Mouse (Mus musculus): ENCODE data around the gene Syne2. TPM values are rescaled to one million over a fixed set of nuclear protein-coding genes. Genes with fewer than 3 reads are reported as not detected.
"Not testable (repeated sequence)": the region's sequence is repeated elsewhere in the genome, so short reads cannot be mapped to it uniquely, and the experiment has no call there.

Syne2 gene
- total RNA-seq, 2 experiments from 2014 or later = 5.1 to 6.8 TPM

DNA sequence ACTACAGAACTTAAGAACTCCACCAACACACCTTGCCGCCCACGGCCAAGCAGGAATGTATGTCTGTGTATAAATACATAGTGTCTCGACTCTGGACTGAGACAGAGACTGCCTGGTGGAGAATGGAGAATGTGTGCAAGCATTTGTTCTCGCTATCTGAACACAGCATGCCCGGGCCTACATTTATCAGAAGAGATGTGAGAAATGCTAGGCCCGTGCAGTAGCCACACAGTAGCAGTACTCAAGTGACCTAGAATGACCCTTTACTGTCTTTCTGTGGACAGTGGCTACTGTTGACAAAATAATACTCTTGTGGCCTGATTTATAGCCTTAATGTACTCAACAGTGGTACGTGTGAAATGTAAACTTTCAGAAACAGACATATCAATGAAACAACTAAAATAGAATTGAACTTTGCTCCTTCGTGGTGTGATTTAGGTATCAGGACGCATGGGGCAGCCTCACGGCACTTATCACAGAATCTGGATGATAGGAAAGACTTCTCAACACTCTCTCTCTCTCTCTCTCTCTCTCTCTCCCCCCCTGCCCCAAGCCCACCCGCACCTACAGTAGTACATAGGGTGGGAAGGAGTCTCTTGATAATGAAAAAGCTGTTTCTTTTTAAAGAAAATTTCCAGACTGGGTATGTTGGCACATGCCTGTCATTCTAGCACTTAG is 275.0 kb downstream of the Syne2 start:
- no peak for ATAC-seq (replicated peaks; ENCODE audit: poor library complexity)

DNA sequence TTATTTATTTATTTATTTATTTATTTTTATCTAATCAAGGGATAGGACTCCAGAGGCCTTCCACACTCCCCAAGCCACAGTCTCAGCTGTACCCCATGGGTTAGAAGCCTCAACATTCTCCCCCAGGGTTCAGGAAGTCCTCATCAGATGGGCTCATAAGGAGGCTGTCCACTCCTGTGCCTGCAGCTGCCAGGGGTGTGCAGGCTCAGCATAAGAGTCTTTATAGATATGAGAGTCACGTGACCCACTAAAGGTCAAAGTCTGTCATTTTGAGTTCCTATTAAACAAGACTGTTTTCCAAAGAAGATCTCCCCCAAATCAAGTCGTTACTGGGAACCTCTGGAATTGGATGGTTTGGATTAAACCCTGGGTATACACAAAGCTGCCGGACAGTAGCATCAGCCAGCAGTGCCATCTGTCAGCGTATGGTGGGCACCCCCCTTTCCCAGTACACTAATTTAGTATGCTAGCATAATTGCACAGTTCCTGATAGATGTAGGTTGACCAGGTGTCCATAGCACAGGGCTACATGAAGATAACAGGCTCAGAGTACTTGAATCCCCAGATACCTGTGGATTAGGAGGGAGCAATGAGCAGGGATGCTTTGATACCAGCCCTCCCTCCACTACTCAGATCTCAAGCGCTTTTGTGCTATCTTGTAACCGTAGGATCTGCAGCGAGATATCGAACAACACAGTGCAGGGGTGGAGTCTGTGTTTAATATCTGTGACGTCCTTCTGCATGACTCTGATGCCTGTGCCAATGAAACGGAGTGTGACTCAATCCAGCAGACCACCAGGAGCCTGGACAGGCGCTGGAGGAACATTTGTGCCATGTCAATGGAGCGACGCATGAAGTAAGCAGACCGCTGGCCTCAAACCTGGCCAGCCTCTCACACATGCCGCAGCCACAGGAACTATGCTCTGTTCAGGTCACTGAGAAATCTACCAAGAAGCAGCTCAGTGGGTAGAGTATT is 276.0 kb downstream of the Syne2 start:
- no peak for ATAC-seq (replicated peaks; ENCODE audit: poor library complexity)

DNA sequence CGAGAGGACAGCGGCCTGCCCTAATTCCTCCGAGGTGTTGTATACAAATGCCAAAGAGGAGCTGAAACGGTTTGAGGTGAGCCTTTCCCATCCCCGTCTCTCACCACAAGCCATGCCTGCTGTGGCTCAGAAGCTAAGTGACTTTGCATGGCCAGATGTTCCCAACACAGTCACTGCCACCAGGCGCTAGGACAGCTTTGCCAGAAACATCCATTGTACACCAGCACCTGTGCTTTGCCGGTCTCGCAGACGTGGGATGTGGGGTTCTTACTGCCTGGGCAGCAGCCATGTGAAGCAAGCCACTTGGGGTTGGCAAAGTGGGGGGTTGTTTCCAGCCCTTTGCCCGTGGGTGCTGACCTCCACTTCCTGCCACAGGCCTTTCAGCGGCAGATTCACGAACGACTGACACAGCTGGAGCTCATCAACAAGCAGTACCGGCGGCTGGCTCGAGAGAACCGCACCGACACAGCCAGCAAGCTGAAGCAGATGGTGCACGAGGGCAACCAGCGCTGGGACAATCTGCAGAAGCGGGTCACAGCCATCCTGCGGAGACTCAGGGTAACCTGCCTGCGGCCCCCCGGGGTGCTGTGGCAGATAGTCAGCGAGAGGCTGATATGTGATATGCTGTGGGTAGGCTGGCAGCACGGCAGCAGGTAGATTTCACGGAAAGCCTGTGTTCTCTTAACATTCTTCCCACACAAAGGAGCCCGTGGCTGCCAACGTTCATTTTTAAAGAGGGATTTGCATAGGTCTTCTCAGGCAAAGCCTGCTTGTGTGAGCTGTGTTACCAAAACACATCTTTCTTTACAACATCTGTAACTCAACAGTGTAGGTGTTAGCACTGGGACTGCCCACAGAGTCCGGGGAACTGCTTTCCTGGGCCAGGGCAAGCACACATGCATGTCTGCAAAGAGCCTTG is 277.4 kb downstream of the Syne2 start:
- no peak for ATAC-seq (replicated peaks; ENCODE audit: poor library complexity)

DNA sequence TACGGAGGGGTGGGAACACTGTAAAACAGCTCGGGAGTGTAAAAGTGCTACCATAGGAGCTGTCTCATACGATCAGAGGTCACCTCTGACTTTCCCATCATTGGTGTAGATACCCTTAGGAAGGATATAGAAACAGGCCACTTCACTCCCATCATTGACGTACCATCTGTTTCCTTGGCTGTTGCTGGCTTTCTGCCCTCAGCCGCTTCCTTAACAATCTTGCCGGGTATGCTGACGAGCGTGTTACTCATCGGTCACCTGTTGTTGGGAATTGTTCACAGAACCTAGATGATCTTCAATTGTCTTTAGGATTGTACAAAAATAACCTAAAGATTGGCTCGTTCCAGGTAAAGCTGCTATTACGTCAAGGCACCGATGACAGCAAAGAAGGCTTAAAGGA is 284.7 kb downstream of the Syne2 start:
- no peak for ATAC-seq (replicated peaks; ENCODE audit: poor library complexity)

DNA sequence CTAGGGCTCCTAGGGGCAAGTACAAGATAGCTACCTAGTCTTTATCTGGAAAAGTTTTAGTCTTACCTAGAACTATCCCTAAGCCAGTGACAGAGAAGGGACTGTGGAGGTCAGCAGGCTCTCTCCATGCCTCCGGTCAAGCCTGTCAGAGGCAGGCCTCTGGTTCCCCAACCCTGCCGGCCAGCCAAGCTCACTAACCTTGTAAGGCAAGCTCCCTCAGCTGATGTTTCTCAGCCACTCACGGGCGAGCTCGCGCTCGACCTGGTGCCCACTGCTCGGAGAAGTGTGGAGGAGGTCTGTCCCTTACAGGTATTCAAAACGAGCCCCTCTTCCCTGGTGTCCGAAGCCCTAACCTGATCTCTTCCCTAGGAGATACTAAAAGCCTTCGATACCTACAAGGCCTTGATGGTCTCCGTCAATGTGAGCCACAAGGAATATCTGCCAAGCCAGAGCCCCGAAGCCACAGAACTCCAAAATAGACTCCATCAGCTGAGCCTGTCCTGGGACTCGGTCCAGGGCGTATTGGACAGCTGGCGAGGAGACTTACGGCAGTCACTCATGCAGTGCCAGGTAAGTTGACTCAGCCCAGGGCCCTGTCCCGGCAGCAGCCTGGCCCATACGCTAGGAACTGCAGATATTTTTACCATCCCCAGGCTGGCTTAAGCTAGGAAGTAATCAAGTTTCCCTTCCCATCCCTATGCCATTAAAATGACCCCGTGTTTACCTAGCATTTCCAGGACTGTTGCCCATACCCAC is 286.8 kb downstream of the Syne2 start:
- no peak for ATAC-seq (replicated peaks; ENCODE audit: poor library complexity)

DNA sequence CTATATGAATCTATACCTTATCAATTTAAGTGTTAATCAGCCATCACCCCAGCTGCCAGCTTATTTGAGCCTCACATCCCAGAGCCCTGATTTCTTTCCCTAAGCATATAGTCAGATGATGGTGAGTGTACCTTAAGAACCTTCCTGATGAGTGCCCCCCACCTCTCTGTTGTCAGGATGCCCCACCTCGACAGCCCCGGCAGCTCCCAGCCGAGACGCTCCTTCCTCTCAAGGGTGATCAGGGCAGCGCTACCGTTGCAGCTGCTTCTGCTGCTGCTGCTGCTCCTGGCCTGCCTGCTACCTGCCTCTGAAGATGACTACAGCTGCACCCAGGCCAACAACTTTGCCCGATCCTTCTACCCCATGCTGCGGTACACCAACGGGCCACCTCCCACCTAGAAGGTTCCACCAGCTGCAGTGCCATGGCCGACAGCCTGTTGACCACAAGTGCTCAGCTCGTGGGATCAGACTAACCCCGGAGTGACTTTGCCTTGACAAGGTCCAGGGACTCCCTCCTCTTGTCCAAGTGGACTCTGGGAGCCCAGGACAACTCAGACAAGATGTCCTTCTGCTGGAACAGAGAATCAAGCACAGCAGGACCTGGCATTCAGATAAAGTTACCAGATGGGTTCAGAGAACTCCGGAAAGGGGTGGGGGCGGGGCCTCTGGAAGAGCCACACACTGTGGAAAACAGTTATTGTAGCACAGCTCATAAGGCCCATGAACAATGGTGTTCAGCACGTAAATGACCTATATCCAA is 291.9 kb downstream of the Syne2 start:
- ATAC-seq (replicated peaks; ENCODE audit: poor library complexity) = no peak

DNA sequence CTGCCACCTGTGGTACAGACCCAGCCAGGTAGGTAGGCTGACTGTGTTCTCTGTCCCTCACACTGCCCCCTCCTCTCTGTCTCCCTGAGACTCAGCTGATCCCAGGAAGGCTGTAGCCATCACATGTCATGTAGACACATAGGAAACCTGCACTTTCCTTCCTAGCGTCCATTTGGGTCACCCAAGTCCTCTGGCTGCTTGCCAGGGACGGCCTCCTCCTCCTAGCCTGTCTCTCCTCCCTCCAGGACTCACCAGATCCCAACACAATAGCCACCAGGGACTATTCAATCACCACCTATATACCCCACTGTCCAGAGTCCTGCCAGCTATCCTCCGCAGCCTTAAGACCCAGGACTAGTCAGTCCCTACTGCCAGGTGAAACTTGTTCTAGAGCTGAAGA is 293.1 kb downstream of the Syne2 start:
- no peak for ATAC-seq (replicated peaks; ENCODE audit: poor library complexity)

DNA sequence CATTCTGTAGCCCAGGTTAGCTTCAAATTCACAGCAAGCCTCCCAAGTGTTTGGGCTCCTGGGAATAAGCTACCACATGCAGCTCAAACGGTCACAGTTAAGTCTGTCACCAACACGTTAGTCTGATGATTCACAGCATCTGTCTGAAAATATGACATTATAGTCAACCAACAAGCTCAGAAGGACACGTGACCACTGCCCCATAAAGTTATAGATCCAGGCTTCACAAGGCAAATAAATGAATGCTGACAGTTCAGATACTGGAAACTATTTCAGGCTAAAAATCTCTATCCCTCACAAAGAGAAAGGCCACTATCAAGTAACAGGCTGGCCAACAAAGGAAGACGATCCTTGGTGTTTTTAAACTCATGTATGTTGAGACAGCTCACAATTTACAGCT is 298.6 kb downstream of the Syne2 start:
- ATAC-seq (replicated peaks; ENCODE audit: poor library complexity) = no peak

DNA sequence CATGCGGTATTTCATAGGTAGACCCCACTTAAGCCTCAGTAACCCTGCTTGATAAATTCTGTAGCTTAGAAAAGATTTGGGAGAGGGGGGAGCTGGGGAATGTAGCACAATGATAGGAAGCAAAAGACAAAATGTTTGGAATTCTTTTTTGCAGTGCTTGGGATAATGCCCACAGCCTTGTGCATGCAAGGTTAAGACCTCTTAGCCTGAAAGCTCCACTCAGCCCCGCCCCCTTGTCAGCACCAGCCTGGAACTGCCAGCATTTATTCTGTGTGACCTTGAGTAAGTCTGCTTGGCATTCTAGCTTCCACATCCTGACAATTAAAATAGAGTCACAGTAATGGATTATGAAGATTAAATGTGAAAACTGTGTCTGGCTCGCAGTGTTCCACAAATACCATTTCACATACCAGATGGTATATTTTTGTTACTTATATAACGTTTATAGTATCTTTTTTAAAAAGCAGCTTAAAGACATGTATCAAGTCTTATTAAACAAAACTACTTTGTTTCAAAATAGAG is 299.8 kb downstream of the Syne2 start:
- no peak for ATAC-seq (replicated peaks; ENCODE audit: poor library complexity)

DNA sequence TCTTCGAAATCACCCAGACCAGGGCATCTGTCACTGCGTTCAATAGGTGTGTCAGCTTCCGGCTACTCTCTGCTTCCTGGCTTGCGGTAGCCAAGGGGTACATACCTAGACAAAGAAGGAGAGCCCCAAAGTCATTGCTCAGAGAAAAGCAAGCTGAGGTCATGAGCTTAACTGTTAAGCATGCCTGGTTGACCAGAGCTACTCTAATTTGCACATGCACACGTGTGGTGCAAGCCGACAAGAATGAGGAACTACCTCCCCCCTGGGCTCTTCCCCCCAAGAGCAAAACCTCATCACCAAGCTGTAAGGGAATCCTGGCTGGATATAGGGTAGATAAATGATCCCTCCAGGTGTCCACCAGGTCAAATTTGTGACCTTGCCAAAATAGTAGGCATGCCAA is 305.3 kb downstream of the Syne2 start:
- peak; percentile 44; the same call in 1 of the 2 replicates for ATAC-seq (replicated peaks; ENCODE audit: poor library complexity)

DNA sequence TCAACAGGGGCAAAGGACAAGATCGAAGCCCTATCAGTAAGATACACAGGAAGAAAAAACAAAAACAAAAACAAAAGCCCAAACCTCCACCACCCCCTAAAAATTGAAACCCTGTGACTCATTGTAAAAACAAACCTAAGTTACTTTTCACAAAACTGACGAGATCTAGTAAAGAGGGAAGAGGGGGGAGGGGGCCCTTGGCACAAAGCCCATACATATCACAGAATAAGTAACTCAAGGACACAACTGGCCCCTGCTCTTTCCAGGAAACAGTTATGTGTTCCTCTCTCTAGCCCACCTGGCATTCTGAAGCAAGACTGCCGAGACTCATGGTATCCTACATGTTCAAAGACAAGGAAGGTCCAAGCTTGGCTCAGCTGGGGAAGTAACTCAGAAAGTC is 310.4 kb downstream of the Syne2 start:
- no peak for ATAC-seq (replicated peaks; ENCODE audit: poor library complexity)

DNA sequence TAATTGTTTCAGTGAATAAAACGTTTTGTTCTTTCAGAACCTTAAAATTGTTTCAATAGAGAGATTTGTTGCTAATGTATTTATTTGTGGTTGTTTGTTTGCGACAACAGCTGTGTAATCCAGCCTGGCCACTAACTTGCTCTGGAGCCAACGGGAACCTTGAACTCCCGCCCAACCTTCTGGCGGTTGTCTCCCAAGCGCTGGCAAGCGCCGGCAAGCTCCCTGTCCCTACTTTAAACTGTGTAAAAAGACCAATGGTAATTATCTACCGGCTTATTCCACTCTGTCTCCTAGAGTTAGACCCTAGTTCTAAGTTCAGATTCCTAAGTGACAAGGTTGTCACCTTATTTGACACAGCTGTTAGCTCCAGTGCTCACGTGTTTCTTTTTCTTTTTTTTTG is 310.9 kb downstream of the Syne2 start:
- ATAC-seq (replicated peaks; ENCODE audit: poor library complexity) = no peak

DNA sequence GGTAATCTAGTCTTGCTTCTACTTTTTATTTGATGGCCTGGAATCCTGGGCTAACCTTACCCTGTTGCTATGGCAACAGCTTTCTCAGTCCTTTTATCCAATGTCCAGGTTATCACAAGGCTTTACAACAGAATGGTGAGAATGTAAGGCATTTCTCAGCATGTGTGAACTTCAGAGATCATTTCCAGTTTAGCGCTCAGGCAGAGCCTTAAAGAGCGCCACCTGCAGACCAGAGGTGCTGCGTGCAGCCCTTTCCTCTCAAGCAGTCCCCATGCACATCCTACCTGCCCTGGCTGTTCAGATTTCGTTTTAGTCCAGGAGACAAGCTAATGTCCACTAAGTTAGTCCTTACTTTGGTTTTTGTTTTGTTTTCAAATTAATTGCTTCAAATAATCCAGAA is 312.3 kb downstream of the Syne2 start:
- peak; percentile 85 for ATAC-seq (replicated peaks; ENCODE audit: poor library complexity)

DNA sequence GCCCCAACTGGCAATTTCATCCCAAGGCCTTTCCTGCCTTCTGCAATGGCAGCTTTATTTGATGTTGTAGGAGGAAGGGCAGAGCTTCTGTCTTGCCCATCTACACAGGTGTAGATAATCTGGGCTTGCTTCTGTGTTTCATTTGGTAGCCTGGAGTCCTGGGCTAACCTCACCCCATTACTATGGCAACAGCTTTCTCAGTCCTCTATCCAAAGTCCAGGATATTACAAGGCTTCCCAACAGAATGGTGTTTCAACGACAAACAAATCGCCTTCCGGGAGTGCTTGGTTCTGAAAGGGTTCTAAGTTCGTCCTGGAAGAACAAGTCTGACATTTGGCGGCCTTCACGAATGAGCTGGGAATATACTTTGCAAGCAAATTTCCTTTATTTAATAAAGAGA is 313.0 kb downstream of the Syne2 start:
- ATAC-seq (replicated peaks; ENCODE audit: poor library complexity) = no peak

DNA sequence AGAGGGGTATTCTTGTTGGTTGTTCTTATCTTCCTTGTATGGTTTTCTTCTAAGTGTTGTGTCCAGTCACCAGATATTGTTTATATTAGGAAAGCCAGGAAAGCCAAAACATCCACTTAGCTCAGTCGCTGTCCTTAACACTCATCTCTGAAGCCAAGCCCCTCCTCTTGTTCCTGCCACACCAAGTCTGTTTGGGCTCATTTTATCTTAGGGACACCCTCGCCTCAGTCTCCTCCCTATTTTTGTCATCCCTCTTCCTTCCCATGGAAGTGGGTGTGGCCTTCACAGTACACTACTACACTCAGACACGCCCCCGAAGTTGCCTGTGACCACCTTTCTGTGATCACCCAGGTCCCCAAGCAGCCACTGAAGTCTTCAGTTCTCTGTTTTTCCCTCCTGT is 314.7 kb downstream of the Syne2 start:
- no peak for ATAC-seq (replicated peaks; ENCODE audit: poor library complexity)

DNA sequence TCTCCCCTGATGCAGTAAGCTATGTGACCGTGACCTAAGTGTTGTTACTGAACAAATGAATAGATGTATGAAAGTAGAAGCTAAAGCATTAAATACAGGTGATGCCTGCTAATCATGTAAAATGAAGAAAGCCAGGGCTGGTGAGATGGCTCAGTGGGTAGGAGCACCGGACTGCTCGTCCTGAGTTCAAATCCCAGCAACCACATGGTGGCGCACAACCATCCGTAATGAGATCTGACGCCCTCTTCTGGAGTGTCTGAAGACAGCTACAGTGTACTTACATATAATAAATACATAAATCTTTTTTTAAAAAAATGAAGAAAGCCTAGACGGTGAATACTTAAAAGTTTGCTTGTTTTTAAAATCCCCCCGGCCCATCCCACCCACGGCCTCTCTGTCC is 315.1 kb downstream of the Syne2 start:
- not testable (repeated sequence) for ATAC-seq (replicated peaks; ENCODE audit: poor library complexity)

DNA sequence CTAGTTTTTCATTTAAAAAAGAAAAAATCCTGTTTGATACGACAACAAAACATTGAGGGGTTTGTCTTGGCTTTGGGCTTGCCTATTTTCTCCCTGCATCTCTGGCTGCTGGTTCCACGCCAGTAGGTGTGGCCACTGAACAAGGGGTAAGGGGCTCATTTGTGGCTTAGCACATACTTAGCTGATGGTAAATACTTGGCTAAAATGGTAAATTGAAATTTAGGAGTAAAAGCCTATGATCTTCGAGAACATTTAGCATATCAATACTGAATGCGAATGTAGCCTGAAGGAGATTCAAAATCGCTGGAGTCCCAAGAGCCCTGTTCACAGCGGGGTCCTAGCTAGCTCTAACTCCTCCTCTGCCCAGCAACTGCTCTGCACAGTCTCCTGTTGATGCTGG is 318.8 kb downstream of the Syne2 start:
- no peak for ATAC-seq (replicated peaks; ENCODE audit: poor library complexity)

DNA sequence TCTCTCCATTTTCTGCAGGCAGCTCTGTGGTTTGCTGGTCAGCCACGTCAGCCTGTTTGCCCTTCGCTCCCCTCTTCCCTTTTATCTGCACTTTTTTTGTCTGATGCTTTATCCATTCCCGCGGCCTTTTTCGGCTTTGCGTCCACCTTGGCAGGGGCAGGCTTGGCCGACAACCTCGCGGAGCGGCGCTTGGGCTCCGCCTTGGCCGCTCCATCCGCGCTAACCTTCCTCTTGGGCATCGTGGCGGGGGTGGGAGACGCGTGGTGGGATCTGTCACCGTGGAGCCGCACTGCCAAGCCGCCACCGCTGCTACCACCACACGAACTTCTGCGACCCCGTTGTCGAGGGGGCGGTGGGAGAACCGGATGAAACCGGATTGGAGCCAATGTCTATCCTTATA is 334.5 kb downstream of the Syne2 start:
- ATAC-seq (replicated peaks; ENCODE audit: poor library complexity) = peak; percentile 44; the same call in 1 of the 2 replicates

Measured in megakaryocyte progenitor cell, adult 5-6 weeks (primary cell).